Mouse (Mus musculus) G1E (cell line): ENCODE results near the gene Ubc. TPM values are rescaled to one million over a fixed set of nuclear protein-coding genes. Genes with fewer than 3 reads are reported as not detected.

Source experiments
- ATAC-seq: 2 replicates; pipeline ENCODE4 v1.8.0; 2016; ENCODE audit warnings: mild to moderate bottlenecking; ENCODE audit not compliant: insufficient number of reproducible peaks, poor library complexity, low FRiP score, severe bottlenecking; ENCODE audit errors: extremely low read depth
- DNase-seq: peaks from one replicate; pipeline ENCODE4 v3.0.0; 2012; ENCODE audit warnings: low spot score
- H3K27me3 ChIP-seq: 2 replicates; pipeline ENCODE4 v1.6.1; 2012; ENCODE audit warnings: mild to moderate bottlenecking, low read length, inconsistent platforms; ENCODE audit not compliant: insufficient read depth
- H3K36me3 ChIP-seq: replicated peaks from 2 replicates; pipeline ENCODE3; 2012; ENCODE audit warnings: mild to moderate bottlenecking, inconsistent platforms
- H3K4me1 ChIP-seq: 2 replicates; pipeline ENCODE4 v1.6.1; 2012; ENCODE audit warnings: low read depth, low read length, inconsistent platforms, mixed read lengths; ENCODE audit not compliant: insufficient read depth
- H3K4me3 ChIP-seq: 2 replicates; pipeline ENCODE4 v1.5.1; 2012; ENCODE audit warnings: low read depth, mild to moderate bottlenecking, inconsistent platforms, low read length, moderate library complexity, mixed read lengths
- H3K9me3 ChIP-seq: replicated peaks from 2 replicates; pipeline ENCODE4 v1.6.1; 2012; ENCODE audit warnings: inconsistent platforms
- CTCF ChIP-seq: IDR thresholded peaks from 2 replicates; pipeline ENCODE4 v1.5.1; 2012; ENCODE audit warnings: low read depth, low read length, inconsistent platforms, mixed read lengths
- GATA1 ChIP-seq: IDR thresholded peaks from 2 replicates; pipeline ENCODE4 v1.6.1; 2012; ENCODE audit warnings: borderline replicate concordance, low read length, inconsistent platforms, mixed read lengths
- GATA2 ChIP-seq: IDR thresholded peaks from 2 replicates; pipeline ENCODE4 v1.6.1; 2012; ENCODE audit warnings: low read depth, low read length, inconsistent platforms, borderline replicate concordance
- POLR2AphosphoS5 ChIP-seq: IDR thresholded peaks from 2 replicates; pipeline ENCODE4 v1.6.1; 2012; ENCODE audit warnings: low read depth, low read length, inconsistent platforms; ENCODE audit not compliant: insufficient replicate concordance
- TAL1 ChIP-seq: conservative IDR thresholded peaks from 2 replicates; pipeline ENCODE4 v1.6.1; 2012; ENCODE audit warnings: low read depth, low read length, inconsistent platforms, mixed read lengths
- polyA plus RNA-seq: library from polyadenylated mRNA; stranded (reverse); fragments of >175 nt; gene quantifications from 2 replicates; pipeline ENCODE4 v1.2.3, GENCODE M21; 2012
- total RNA-seq, 2 experiments: library from RNA; stranded (forward) in 1 of 2; stranded (reverse) in 1 of 2; fragments of 200-1000 nt in 1 of 2; fragments of >200 nt in 1 of 2; fragmentation: Nextera tagmentation in 1 of 2; gene quantifications; 2 replicates each; pipeline ENCODE4 v1.2.3; 2014 to 2017

Ubc gene
- total and polyA plus RNA-seq, 3 experiments, result 92.4 to 495 (median 212) TPM

- TF ChIP-seq POLR2AphosphoS5, result no peak
- no peak for TF ChIP-seq GATA1
- TF ChIP-seq GATA2, result no peak
- TF ChIP-seq TAL1, result no peak
- no peak for TF ChIP-seq CTCF
- DNase-seq (no peak), ATAC-seq (no peak)
- Histone ChIP-seq H3K27me3 (no peaks in the 10 kb centered on the region), H3K36me3 (no peaks in the 10 kb centered on the region), H3K4me3 (no peak overlapping the region), H3K9me3 (peaks cover 6% of the 10 kb centered on the region; the same call in 1 of the 2 replicates), H3K4me1 (peaks cover 5% of the 10 kb centered on the region; the same call in 1 of the 2 replicates)
Measured at GRCm38 (mm10) chr5:125372027-125372426, 18.0 kb downstream of the Ubc start.

GRCm38 (mm10) chr5:125370950-125371693, 18.9 kb downstream of the Ubc start:
- DNase-seq (no peak), ATAC-seq (no peak)
- Histone ChIP-seq H3K36me3 (no peaks in the 10 kb centered on the region), H3K27me3 (no peaks in the 10 kb centered on the region), H3K9me3 (peaks cover 6% of the 10 kb centered on the region; the same call in 1 of the 2 replicates), H3K4me3 (no peak overlapping the region), H3K4me1 (peaks cover 5% of the 10 kb centered on the region; the same call in 1 of the 2 replicates)
- TF ChIP-seq CTCF (no peak), TAL1 (no peak), GATA1 (no peak), GATA2 (no peak), POLR2AphosphoS5 (no peak)

GRCm38 (mm10) chr5:125368568-125368967, 21.4 kb downstream of the Ubc start:
- peaks cover 5% of the 10 kb centered on the region; the same call in 1 of the 2 replicates for H3K4me1 ChIP-seq
- no peak overlapping the region for H3K4me3 ChIP-seq
- DNase-seq (peak; percentile 28), ATAC-seq (no peak)
- H3K27me3 ChIP-seq, result no peaks in the 10 kb centered on the region; the same call in 1 of the 2 replicates
- H3K9me3 ChIP-seq, result peaks cover 1% of the 10 kb centered on the region; the same call in 1 of the 2 replicates
- no peak for TF ChIP-seq GATA1
- TF ChIP-seq TAL1, result no peak
- peak; percentile 26; the same call in 1 of the 2 replicates for TF ChIP-seq CTCF
- no peak for TF ChIP-seq GATA2
- H3K36me3 ChIP-seq, result no peaks in the 10 kb centered on the region

- Histone ChIP-seq H3K27me3 (no peaks in the 10 kb centered on the region; the same call in 1 of the 2 replicates), H3K9me3 (no peaks in the 10 kb centered on the region), H3K36me3 (no peaks in the 10 kb centered on the region), H3K4me1 (peaks cover 5% of the 10 kb centered on the region; the same call in 1 of the 2 replicates), H3K4me3 (no peak overlapping the region)
- ATAC-seq (no peak), DNase-seq (no peak)
- no peak for TF ChIP-seq CTCF
- no peak for TF ChIP-seq POLR2AphosphoS5
- TF ChIP-seq GATA2, result no peak
- no peak for TF ChIP-seq GATA1
- no peak for TF ChIP-seq TAL1
Measured at GRCm38 (mm10) chr5:125368156-125368555, 21.8 kb downstream of the Ubc start.

GRCm38 (mm10) chr5:125364851-125365429, 25.1 kb downstream of the Ubc start:
- no peaks in the 10 kb centered on the region; the same call in 1 of the 2 replicates for H3K27me3 ChIP-seq
- no peak overlapping the region for H3K4me3 ChIP-seq
- H3K9me3 ChIP-seq, result no peaks in the 10 kb centered on the region
- H3K4me1 ChIP-seq, result peaks cover 5% of the 10 kb centered on the region; the same call in 1 of the 2 replicates
- H3K36me3 ChIP-seq, result no peaks in the 10 kb centered on the region
- ATAC-seq, result no peak
- no peak for DNase-seq
- no peak for TF ChIP-seq GATA2

- no peaks in the 10 kb centered on the region for H3K9me3 ChIP-seq
- H3K36me3 ChIP-seq, result no peaks in the 10 kb centered on the region
- TF ChIP-seq GATA1, result no peak
- no peak for TF ChIP-seq TAL1
- TF ChIP-seq GATA2, result no peak
- TF ChIP-seq POLR2AphosphoS5, result no peak
- no peak for TF ChIP-seq CTCF
- ATAC-seq (no peak), DNase-seq (no peak)
- no peak overlapping the region for H3K4me3 ChIP-seq
- H3K4me1 ChIP-seq, result peaks cover 5% of the 10 kb centered on the region; the same call in 1 of the 2 replicates
- H3K27me3 ChIP-seq, result no peaks in the 10 kb centered on the region; the same call in 1 of the 2 replicates
Measured at GRCm38 (mm10) chr5:125363894-125364293, 26.1 kb downstream of the Ubc start.
